8 mouse cellular contexts compared by ENCODE assay signal in the genomic region with DNA sequence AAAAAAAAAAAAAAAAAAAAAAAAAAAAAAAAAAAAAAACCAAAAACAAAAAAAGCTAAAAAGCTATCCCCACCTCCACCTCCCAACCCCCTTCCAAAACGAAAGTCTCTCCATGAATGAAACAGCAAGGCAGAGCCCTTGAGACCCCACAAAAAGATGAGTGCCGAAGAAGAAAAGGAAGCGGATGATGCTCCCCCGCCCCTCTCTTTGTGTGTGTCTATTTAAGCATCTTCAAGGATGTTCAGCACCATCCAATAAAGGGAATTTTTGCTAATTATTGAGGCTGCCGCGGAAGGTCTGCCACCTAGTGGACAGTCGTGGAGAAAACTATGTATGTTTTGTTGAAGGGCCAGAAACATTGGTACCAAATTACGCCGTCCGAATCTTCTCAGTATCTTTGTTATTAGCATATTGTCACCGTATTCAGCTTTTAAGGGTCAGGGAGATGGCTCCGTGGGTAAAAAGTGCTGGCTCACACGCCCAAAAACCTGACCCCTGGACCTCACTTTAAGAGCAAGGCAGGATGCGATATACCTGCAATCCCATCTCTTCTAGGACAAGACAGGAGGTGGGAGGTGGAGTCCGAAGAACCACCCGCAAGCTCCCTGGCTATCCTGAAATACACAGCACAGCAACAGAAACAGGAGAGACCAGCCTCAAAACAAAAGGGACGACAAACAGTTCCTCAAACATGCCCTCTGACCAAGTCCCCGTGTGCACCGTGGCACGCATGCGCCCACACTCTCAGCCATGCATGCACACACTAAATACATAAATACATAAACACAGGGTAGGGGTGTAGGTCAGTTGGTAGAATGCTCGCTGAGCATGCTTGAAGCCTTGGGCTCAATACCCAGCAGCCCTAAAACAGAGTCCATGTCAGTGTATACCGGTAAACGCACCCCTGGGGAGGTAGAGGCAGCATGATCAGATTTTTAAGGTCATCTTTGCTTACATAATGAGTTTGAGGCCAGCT. TPM values are rescaled to one million over a fixed set of nuclear protein-coding genes. Genes with fewer than 3 reads are reported as not detected.
A peak's percentile ranks its signal among the peaks of the same experiment; 100 is the strongest.
DNase-seq lines count a peak whose midpoint lies in the region; ATAC-seq lines count a peak whose summit lies in the region.

No protein-coding gene starts in this region.

- ATAC-seq in megakaryocyte progenitor cell, adult 5-6 weeks (replicated peaks; ENCODE audit: poor library complexity): peak; percentile 75

- peak; percentile 73 for DNase-seq in kidney, adult 18-20 months
- no peak for DNase-seq in kidney, adult 11 months
- DNase-seq in cerebellum, adult 8-10 months: peak; percentile 69
- DNase-seq in forelimb bud, embryonic 11.5 days (ENCODE audit: low read depth, low spot score): peak; percentile 40
- DNase-seq in induced T-regulatory cell, adult 2 months (ENCODE audit: low read depth): peak; percentile 86
- DNase-seq in left cerebral cortex, postnatal 25 days (ENCODE audit: low spot score in 2 of 2): peak; percentile 71 to 75
- DNase-seq in right cerebral cortex, postnatal 14 days: peak; percentile 64

- intact Hi-C loops in left cerebral cortex, postnatal 25 days (cut with DNase I): loop anchor here (5.0 kb wide), 2 partner anchors 53 to 317 kb away; a partner anchor contains a TSS

RNA-seq across cellular contexts. Expression of a gene that starts 55.6 kb away (rescaled TPM):
- 10 to 100 TPM; 90.9 to 98.6 TPM for total RNA-seq in left cerebral cortex, postnatal 25 days (2021)
- 73.2 and 80.2 TPM in 2 replicates for total RNA-seq in megakaryocyte progenitor cell, adult 5-6 weeks (2015)
- total RNA-seq in megakaryocyte progenitor cell, adult 5-6 weeks (2017): 90.9 and 125 TPM in 2 replicates
